Mouse (Mus musculus): Measurements from ENCODE around the gene Nr5a2. TPM values are rescaled to one million over a fixed set of nuclear protein-coding genes. Genes with fewer than 3 reads are reported as not detected.

Gene Nr5a2
- polyA plus RNA-seq, 1 experiment from 2014 or later = 0.52 TPM

GRCm38 (mm10) chr1:136856104-136856503 is 104.1 kb downstream of the Nr5a2 start:
- DNase-seq (ENCODE audit: low spot score, missing footprints) (no peak), ATAC-seq (ENCODE audit: low FRiP score) (no peak)
- H3K9me3 ChIP-seq (ENCODE audit: control insufficient read depth, low read length) = no peaks in the 10 kb centered on the region
- no peaks in the 10 kb centered on the region for H3K36me3 ChIP-seq (ENCODE audit: control insufficient read depth, insufficient read depth, low read length)
- WGBS = 86% methylated on average over 3 of the region's 3 CpGs
- no peak overlapping the region for H3K9ac ChIP-seq (ENCODE audit: low read length)
- H3K27me3 ChIP-seq (ENCODE audit: control insufficient read depth, insufficient read depth, low read length) = no peaks in the 10 kb centered on the region
- no peak overlapping the region for H3K4me3 ChIP-seq (ENCODE audit: low read depth, low read length)
- H3K4me2 ChIP-seq = no peak overlapping the region
- no peak overlapping the region for H3K27ac ChIP-seq (ENCODE audit: low read depth, low read length)
- H3K4me1 ChIP-seq (ENCODE audit: control insufficient read depth, insufficient read depth, low read length) = no peaks in the 10 kb centered on the region

- Histone ChIP-seq H3K4me2 (no peak overlapping the region), H3K9me3 (ENCODE audit: control insufficient read depth, low read length) (no peaks in the 10 kb centered on the region), H3K4me1 (ENCODE audit: control insufficient read depth, insufficient read depth, low read length) (no peaks in the 10 kb centered on the region; the same call in 1 of the 2 replicates), H3K4me3 (ENCODE audit: low read depth, low read length) (no peak overlapping the region), H3K27me3 (ENCODE audit: control insufficient read depth, insufficient read depth, low read length) (no peaks in the 10 kb centered on the region), H3K36me3 (ENCODE audit: control insufficient read depth, insufficient read depth, low read length) (no peaks in the 10 kb centered on the region), H3K27ac (ENCODE audit: low read depth, low read length) (no peak overlapping the region), H3K9ac (ENCODE audit: low read length) (no peak overlapping the region)
- DNase-seq (ENCODE audit: low spot score, missing footprints) (no peak), ATAC-seq (ENCODE audit: low FRiP score) (no peak)
- 72% methylated on average over 6 of the region's 6 CpGs for WGBS
Observed at GRCm38 (mm10) chr1:136848791-136849190, 111.5 kb downstream of the Nr5a2 start.

GRCm38 (mm10) chr1:136846081-136846480 is 114.2 kb downstream of the Nr5a2 start:
- no peaks in the 10 kb centered on the region for H3K9me3 ChIP-seq (ENCODE audit: control insufficient read depth, low read length)
- H3K27ac ChIP-seq (ENCODE audit: low read depth, low read length) = no peak overlapping the region
- ATAC-seq (ENCODE audit: low FRiP score) = no peak
- 60% methylated on average over 2 of the region's 2 CpGs for WGBS
- H3K4me2 ChIP-seq = no peak overlapping the region
- no peaks in the 10 kb centered on the region for H3K36me3 ChIP-seq (ENCODE audit: control insufficient read depth, insufficient read depth, low read length)
- no peaks in the 10 kb centered on the region; the same call in 1 of the 2 replicates for H3K4me1 ChIP-seq (ENCODE audit: control insufficient read depth, insufficient read depth, low read length)
- H3K9ac ChIP-seq (ENCODE audit: low read length) = no peak overlapping the region
- H3K4me3 ChIP-seq (ENCODE audit: low read depth, low read length) = no peak overlapping the region
- no peaks in the 10 kb centered on the region for H3K27me3 ChIP-seq (ENCODE audit: control insufficient read depth, insufficient read depth, low read length)
- no peak for DNase-seq (ENCODE audit: low spot score, missing footprints)

- H3K9me3 ChIP-seq (ENCODE audit: control insufficient read depth, low read length) = no peaks in the 10 kb centered on the region
- H3K9ac ChIP-seq (ENCODE audit: low read length) = no peak overlapping the region
- no peak overlapping the region for H3K27ac ChIP-seq (ENCODE audit: low read depth, low read length)
- H3K4me2 ChIP-seq = no peak overlapping the region
- H3K4me1 ChIP-seq (ENCODE audit: control insufficient read depth, insufficient read depth, low read length) = no peaks in the 10 kb centered on the region; the same call in 1 of the 2 replicates
- DNase-seq (ENCODE audit: low spot score, missing footprints) = no peak
- H3K4me3 ChIP-seq (ENCODE audit: low read depth, low read length) = no peak overlapping the region
- H3K27me3 ChIP-seq (ENCODE audit: control insufficient read depth, insufficient read depth, low read length) = no peaks in the 10 kb centered on the region
- H3K36me3 ChIP-seq (ENCODE audit: control insufficient read depth, insufficient read depth, low read length) = no peaks in the 10 kb centered on the region
- 86% methylated on average over 9 of the region's 9 CpGs for WGBS
- no peak for ATAC-seq (ENCODE audit: low FRiP score)
Observed at GRCm38 (mm10) chr1:136845341-136845740, 114.9 kb downstream of the Nr5a2 start.

- DNase-seq (ENCODE audit: low spot score, missing footprints) = no peak
- Histone ChIP-seq H3K4me1 (ENCODE audit: control insufficient read depth, insufficient read depth, low read length) (no peaks in the 10 kb centered on the region), H3K27me3 (ENCODE audit: control insufficient read depth, insufficient read depth, low read length) (no peaks in the 10 kb centered on the region), H3K4me2 (no peak overlapping the region), H3K36me3 (ENCODE audit: control insufficient read depth, insufficient read depth, low read length) (no peaks in the 10 kb centered on the region), H3K9ac (ENCODE audit: low read length) (no peak overlapping the region), H3K4me3 (ENCODE audit: low read depth, low read length) (no peak overlapping the region), H3K9me3 (ENCODE audit: control insufficient read depth, low read length) (no peaks in the 10 kb centered on the region), H3K27ac (ENCODE audit: low read depth, low read length) (no peak overlapping the region)
- WGBS = 76% methylated on average over 7 of the region's 7 CpGs
- ATAC-seq (ENCODE audit: low FRiP score) = no peak
Observed at GRCm38 (mm10) chr1:136840512-136840911, 119.7 kb downstream of the Nr5a2 start.

- Histone ChIP-seq H3K4me2 (no peak overlapping the region), H3K27ac (ENCODE audit: low read depth, low read length) (no peak overlapping the region), H3K9ac (ENCODE audit: low read length) (no peak overlapping the region), H3K9me3 (ENCODE audit: control insufficient read depth, low read length) (no peaks in the 10 kb centered on the region), H3K4me1 (ENCODE audit: control insufficient read depth, insufficient read depth, low read length) (no peaks in the 10 kb centered on the region), H3K4me3 (ENCODE audit: low read depth, low read length) (no peak overlapping the region), H3K27me3 (ENCODE audit: control insufficient read depth, insufficient read depth, low read length) (no peaks in the 10 kb centered on the region), H3K36me3 (ENCODE audit: control insufficient read depth, insufficient read depth, low read length) (no peaks in the 10 kb centered on the region)
- 77% methylated on average over 10 of the region's 10 CpGs for WGBS
- ATAC-seq (ENCODE audit: low FRiP score) (no peak), DNase-seq (ENCODE audit: low spot score, missing footprints) (no peak)
Observed at GRCm38 (mm10) chr1:136839202-136839601, 121.0 kb downstream of the Nr5a2 start.

- no peak overlapping the region for H3K4me2 ChIP-seq
- H3K36me3 ChIP-seq (ENCODE audit: control insufficient read depth, insufficient read depth, low read length) = no peaks in the 10 kb centered on the region
- DNase-seq (ENCODE audit: low spot score, missing footprints) (peak; percentile 6), ATAC-seq (ENCODE audit: low FRiP score) (peak; percentile 54; the same call in 1 of the 2 replicates)
- 54% methylated on average over 12 of the region's 12 CpGs for WGBS
- H3K4me1 ChIP-seq (ENCODE audit: control insufficient read depth, insufficient read depth, low read length) = no peaks in the 10 kb centered on the region; the same call in 1 of the 2 replicates
- H3K27me3 ChIP-seq (ENCODE audit: control insufficient read depth, insufficient read depth, low read length) = no peaks in the 10 kb centered on the region
- H3K27ac ChIP-seq (ENCODE audit: low read depth, low read length) = no peak overlapping the region
- no peak overlapping the region for H3K9ac ChIP-seq (ENCODE audit: low read length)
- H3K4me3 ChIP-seq (ENCODE audit: low read depth, low read length) = no peak overlapping the region
- no peaks in the 10 kb centered on the region for H3K9me3 ChIP-seq (ENCODE audit: control insufficient read depth, low read length)
Observed at GRCm38 (mm10) chr1:136832305-136833152, 127.7 kb downstream of the Nr5a2 start.

- no peak overlapping the region for H3K9ac ChIP-seq (ENCODE audit: low read length)
- ATAC-seq (ENCODE audit: low FRiP score) (no peak), DNase-seq (ENCODE audit: low spot score, missing footprints) (peak; percentile 0)
- H3K4me3 ChIP-seq (ENCODE audit: low read depth, low read length) = no peak overlapping the region
- no peaks in the 10 kb centered on the region for H3K27me3 ChIP-seq (ENCODE audit: control insufficient read depth, insufficient read depth, low read length)
- H3K9me3 ChIP-seq (ENCODE audit: control insufficient read depth, low read length) = no peaks in the 10 kb centered on the region
- no peak overlapping the region for H3K27ac ChIP-seq (ENCODE audit: low read depth, low read length)
- 92% methylated on average over 6 of the region's 6 CpGs for WGBS
- no peak overlapping the region for H3K4me2 ChIP-seq
- H3K36me3 ChIP-seq (ENCODE audit: control insufficient read depth, insufficient read depth, low read length) = no peaks in the 10 kb centered on the region
- H3K4me1 ChIP-seq (ENCODE audit: control insufficient read depth, insufficient read depth, low read length) = peaks cover 3% of the 10 kb centered on the region
Observed at GRCm38 (mm10) chr1:136830992-136831391, 129.3 kb downstream of the Nr5a2 start.

GRCm38 (mm10) chr1:136829931-136830330 is 130.3 kb downstream of the Nr5a2 start:
- H3K27ac ChIP-seq (ENCODE audit: low read depth, low read length) = no peak overlapping the region
- ATAC-seq (ENCODE audit: low FRiP score) = no peak

More at GRCm38 (mm10) chr1:136829931-136830330, 130.3 kb downstream of the Nr5a2 start:
- WGBS = 95% methylated on average over 3 of the region's 3 CpGs
- no peak overlapping the region for H3K4me3 ChIP-seq (ENCODE audit: low read depth, low read length)
- H3K36me3 ChIP-seq (ENCODE audit: control insufficient read depth, insufficient read depth, low read length) = no peaks in the 10 kb centered on the region
- peaks cover 3% of the 10 kb centered on the region for H3K4me1 ChIP-seq (ENCODE audit: control insufficient read depth, insufficient read depth, low read length)
- peak; percentile 66 for DNase-seq (ENCODE audit: low spot score, missing footprints)
- no peak overlapping the region for H3K9ac ChIP-seq (ENCODE audit: low read length)
- no peaks in the 10 kb centered on the region for H3K27me3 ChIP-seq (ENCODE audit: control insufficient read depth, insufficient read depth, low read length)
- H3K9me3 ChIP-seq (ENCODE audit: control insufficient read depth, low read length) = no peaks in the 10 kb centered on the region
- no peak overlapping the region for H3K4me2 ChIP-seq
